Mouse (Mus musculus) ES-E14 (cell line): ENCODE measurements around the gene Dusp13. TPM values are rescaled to one million over a fixed set of nuclear protein-coding genes. Genes with fewer than 3 reads are reported as not detected.

Experiments
- DNase-seq: peaks from one replicate; pipeline ENCODE4 v3.0.0-alpha.2; 2013; ENCODE audit warnings: low read depth, low spot score
- H3K27ac ChIP-seq: 2 replicates; pipeline ENCODE4 v1.5.1; 2012; ENCODE audit warnings: low read depth, mild to moderate bottlenecking, low read length, moderate library complexity, mixed read lengths; ENCODE audit not compliant: poor library complexity, insufficient read depth, severe bottlenecking
- H3K36me3 ChIP-seq: 2 replicates; pipeline ENCODE4 v1.6.1; 2012; ENCODE audit warnings: mild to moderate bottlenecking, low read length, moderate library complexity, mixed read lengths; ENCODE audit not compliant: control insufficient read depth, poor library complexity, insufficient read depth, severe bottlenecking
- H3K4me1 ChIP-seq, 2 experiments: fragments of 150-350 bp in 1 of 2; sonication (generic) in 1 of 2; 2 replicates each; pipeline ENCODE4 v1.6.1; 2012; ENCODE audit warnings: low read length in 2 of 2, mild to moderate bottlenecking in 1 of 2, mixed read lengths in 1 of 2; ENCODE audit not compliant: control insufficient read depth in 2 of 2, insufficient read depth in 2 of 2, poor library complexity in 1 of 2
- H3K4me3 ChIP-seq, 2 experiments: fragments of 150-350 bp in 1 of 2; sonication (generic) in 1 of 2; 2 replicates each; pipeline ENCODE4 v1.5.1; 2012; ENCODE audit warnings: low read length in 2 of 2, low read depth in 1 of 2, mild to moderate bottlenecking in 1 of 2, mixed read lengths in 1 of 2; ENCODE audit not compliant: insufficient read depth in 1 of 2, poor library complexity in 1 of 2, severe bottlenecking in 1 of 2
- H3K9ac ChIP-seq: 2 replicates; pipeline ENCODE4 v1.6.1; 2012; ENCODE audit warnings: low read depth, mild to moderate bottlenecking, low read length, mixed read lengths; ENCODE audit not compliant: poor library complexity, insufficient read depth, severe bottlenecking
- H3K9me3 ChIP-seq: fragments of 150-350 bp; sonication (generic); 2 replicates; pipeline ENCODE4 v1.6.1; 2012; ENCODE audit warnings: low read depth, mild to moderate bottlenecking, low read length; ENCODE audit not compliant: control insufficient read depth, insufficient read depth
- CHD2 ChIP-seq: IDR thresholded peaks from 2 replicates; pipeline ENCODE4 v1.6.1; 2014; ENCODE audit warnings: mild to moderate bottlenecking, low read depth, low read length, inconsistent platforms
- HCFC1 ChIP-seq: IDR thresholded peaks from 2 replicates; pipeline ENCODE4 v1.6.1; 2012; ENCODE audit warnings: low read length, inconsistent platforms, borderline replicate concordance; ENCODE audit not compliant: insufficient read depth
- MAFK ChIP-seq: IDR thresholded peaks from 2 replicates; pipeline ENCODE4 v1.6.1; 2014; ENCODE audit warnings: mild to moderate bottlenecking, low read depth, low read length, inconsistent platforms; ENCODE audit not compliant: insufficient read depth
- ZC3H11A ChIP-seq: IDR thresholded peaks from 2 replicates; pipeline ENCODE4 v1.6.1; 2012; ENCODE audit warnings: low read depth, mild to moderate bottlenecking, inconsistent platforms, low read length, borderline replicate concordance
- ZNF384 ChIP-seq: IDR thresholded peaks from 2 replicates; pipeline ENCODE4 v1.6.1; 2012; ENCODE audit warnings: low read depth, low read length, inconsistent platforms
- in situ Hi-C, 2 experiments: fragments of 600-800 bp; cut with MboI; formaldehyde crosslinking; loops; one replicate each; pipeline ENCODE4 v1.15.1; 2025; ENCODE audit warnings: low sequenced_read_pairs in 2 of 2, inconsistent platforms in 1 of 2; ENCODE audit not compliant: unreplicated experiment in 2 of 2
- total RNA-seq: library from RNA; depleted of rRNA; stranded (reverse); fragments of 300-350 nt; gene quantifications from 2 replicates; pipeline ENCODE4 v1.2.3, GENCODE M21; 2012; rRNA removed

Gene Dusp13
- 0.95 and 1.2 TPM in 2 replicates for total RNA-seq

- in situ Hi-C loops, result loop anchor here in 1 of 2 experiments (10.0 kb wide), 1 partner anchor 64 kb away; no protein-coding TSS in a partner anchor
- H3K36me3 ChIP-seq, result no peaks in the 10 kb centered on the region
- no peak within 1 kb of the TSS for H3K27ac ChIP-seq
- peak within 1 kb of the TSS; percentile 88 for H3K9ac ChIP-seq
- DNase-seq, result peak; percentile 50
- peaks cover 2 to 8% of the 10 kb centered on the region in 2 experiments; a peak in 1 of 4 replicates for H3K4me1 ChIP-seq
- no peaks in the 10 kb centered on the region for H3K9me3 ChIP-seq
- no peak for TF ChIP-seq ZNF384
- TF ChIP-seq HCFC1, result 0 out of 2 replicates have a peak, but pooled peaks have one; percentile 2
- H3K4me3 ChIP-seq, result peak within 1 kb of the TSS; percentile 96 to 97
Observed at GRCm38 (mm10) chr14:21750881-21751542, at the start of gene Dusp13. Gene Dusp13, minus strand, starts transcription at chr14:21751181.

GRCm38 (mm10) chr14:21800641-21801040 is 49.7 kb upstream of the Dusp13 start:
- no peak for TF ChIP-seq HCFC1

GRCm38 (mm10) chr14:21792250-21792649 is 41.3 kb upstream of the Dusp13 start:
- no peak for DNase-seq
- Histone ChIP-seq H3K27ac (no peak overlapping the region), H3K9ac (no peak overlapping the region), H3K36me3 (peaks cover 2% of the 10 kb centered on the region; the same call in 1 of the 2 replicates), H3K4me1 (no peaks in the 10 kb centered on the region), H3K4me3 (no peak overlapping the region), H3K9me3 (no peaks in the 10 kb centered on the region)
- TF ChIP-seq ZC3H11A (no peak), HCFC1 (no peak), ZNF384 (no peak), CHD2 (no peak), MAFK (no peak)
- in situ Hi-C loops, result no loop called here

More at GRCm38 (mm10) chr14:21800641-21801040, 49.7 kb upstream of the Dusp13 start:
- H3K4me3 ChIP-seq, result no peak overlapping the region
- no peaks in the 10 kb centered on the region; the same call in 1 of the 2 replicates for H3K36me3 ChIP-seq
- no peak overlapping the region for H3K27ac ChIP-seq
- in situ Hi-C loops, result no loop called here
- no peaks in the 10 kb centered on the region for H3K9me3 ChIP-seq
- H3K9ac ChIP-seq, result no peak overlapping the region
- H3K4me1 ChIP-seq, result no peaks in the 10 kb centered on the region
- DNase-seq, result no peak

GRCm38 (mm10) chr14:21791722-21792121 is 40.7 kb upstream of the Dusp13 start:
- TF ChIP-seq HCFC1, result no peak
- TF ChIP-seq ZNF384, result no peak
- no peak for TF ChIP-seq CHD2
- TF ChIP-seq ZC3H11A, result no peak
- no peak for TF ChIP-seq MAFK
- in situ Hi-C loops, result no loop called here
- H3K4me1 ChIP-seq, result peaks cover 0 to under 1% of the 10 kb centered on the region in 2 experiments; a peak in 1 of 4 replicates
- H3K27ac ChIP-seq, result no peak overlapping the region
- H3K4me3 ChIP-seq, result no peak overlapping the region
- no peak for DNase-seq
- H3K9ac ChIP-seq, result no peak overlapping the region
- peaks cover 2% of the 10 kb centered on the region; the same call in 1 of the 2 replicates for H3K36me3 ChIP-seq
- no peaks in the 10 kb centered on the region for H3K9me3 ChIP-seq
